Mouse (Mus musculus) heart, embryonic 13.5 days (tissue): ENCODE measurements at regions not wholly inside any gene's neighbourhood (a gene's known extent, or its start where the extent isn't known, plus 50 kb on each side); places are given as distances from the start of the nearest gene placed in this dataset.
"Not testable (repeated sequence)": the region's sequence is repeated elsewhere in the genome, so short reads cannot be mapped to it uniquely, and the experiment has no call there.

Experiments used
- ATAC-seq: fragments of 200-750 bp; cut with Nextera tagmentation; 2 replicates; pipeline ENCODE4 v1.8.0; 2017; ENCODE audit warnings: moderate TSS enrichment; ENCODE audit not compliant: insufficient number of reproducible peaks, low FRiP score, low TSS enrichment; ENCODE audit errors: extremely low read depth
- H3K27ac ChIP-seq: fragments of 300-500 bp; sonication (generic); replicated peaks from 2 replicates; pipeline ENCODE4 v1.5.1; 2015; ENCODE audit warnings: moderate library complexity, mild to moderate bottlenecking, inconsistent platforms
- H3K27me3 ChIP-seq: fragments of 300-500 bp; sonication (generic); replicated peaks from 2 replicates; pipeline ENCODE4 v1.6.1; 2015; ENCODE audit warnings: mild to moderate bottlenecking, inconsistent platforms
- H3K36me3 ChIP-seq: fragments of 300-500 bp; sonication (generic); 2 replicates; pipeline ENCODE4 v1.6.1; 2015; ENCODE audit warnings: mild to moderate bottlenecking, inconsistent platforms
- H3K4me1 ChIP-seq: fragments of 300-500 bp; sonication (generic); 2 replicates; pipeline ENCODE4 v1.6.1; 2015; ENCODE audit warnings: inconsistent platforms
- H3K4me2 ChIP-seq: fragments of 300-500 bp; sonication (generic); 2 replicates; pipeline ENCODE4 v1.6.1; 2015; ENCODE audit warnings: inconsistent platforms, mild to moderate bottlenecking, moderate library complexity
- H3K4me3 ChIP-seq: fragments of 300-500 bp; sonication (generic); 2 replicates; pipeline ENCODE4 v1.5.1; 2015; ENCODE audit warnings: moderate library complexity, mild to moderate bottlenecking, inconsistent platforms
- H3K9ac ChIP-seq: fragments of 300-500 bp; sonication (generic); 2 replicates; pipeline ENCODE4 v1.6.1; 2015; ENCODE audit warnings: inconsistent platforms, mild to moderate bottlenecking, moderate library complexity
- H3K9me3 ChIP-seq: fragments of 300-500 bp; sonication (generic); 2 replicates; pipeline ENCODE4 v1.6.1; 2016; ENCODE audit warnings: inconsistent platforms
- WGBS: fragments of 180-500 bp; shearing (Covaris S2); methylation state at CpG from one replicate; pipeline ENCODE4 v1.1.7; 2015; ENCODE audit warnings: mixed read lengths; 5-methylcytosine and 5-hydroxymethylcytosine counted together

- Histone ChIP-seq H3K36me3 (no peaks in the 10 kb centered on the region), H3K4me2 (no peak overlapping the region), H3K27me3 (no peaks in the 10 kb centered on the region), H3K9me3 (no peaks in the 10 kb centered on the region), H3K4me1 (no peaks in the 10 kb centered on the region), H3K27ac (no peak overlapping the region), H3K4me3 (no peak overlapping the region), H3K9ac (no peak overlapping the region)
- ATAC-seq: no peak
- WGBS: 74% methylated on average over 3 of the region's 3 CpGs
Measured at GRCm38 (mm10) chr5:59831836-59832235, 1976.8 kb upstream of the G6pd2 start.

GRCm38 (mm10) chr5:59845745-59846144 is 1962.9 kb upstream of the G6pd2 start:
- no peak overlapping the region for H3K9ac ChIP-seq
- 58% methylated on average over 1 of the region's 1 CpGs for WGBS
- no peak overlapping the region for H3K4me3 ChIP-seq
- no peaks in the 10 kb centered on the region for H3K4me1 ChIP-seq
- no peak overlapping the region for H3K27ac ChIP-seq
- no peak for ATAC-seq
- H3K4me2 ChIP-seq: no peak overlapping the region
- H3K36me3 ChIP-seq: no peaks in the 10 kb centered on the region
- H3K9me3 ChIP-seq: no peaks in the 10 kb centered on the region
- no peaks in the 10 kb centered on the region for H3K27me3 ChIP-seq

- H3K4me1 ChIP-seq: no peaks in the 10 kb centered on the region
- H3K4me2 ChIP-seq: no peak overlapping the region
- H3K9me3 ChIP-seq: peaks cover 3% of the 10 kb centered on the region; the same call in 1 of the 2 replicates
- no peak overlapping the region for H3K9ac ChIP-seq
- no peak overlapping the region for H3K4me3 ChIP-seq
- H3K27me3 ChIP-seq: no peaks in the 10 kb centered on the region
- no peak overlapping the region for H3K27ac ChIP-seq
- no peaks in the 10 kb centered on the region for H3K36me3 ChIP-seq
- WGBS: 73% methylated on average over 1 of the region's 1 CpGs
- no peak for ATAC-seq
Measured at GRCm38 (mm10) chr5:59847643-59848042, 1961.0 kb upstream of the G6pd2 start.

GRCm38 (mm10) chr5:59893952-59894724 is 1914.5 kb upstream of the G6pd2 start:
- H3K4me2 ChIP-seq: no peak overlapping the region
- no peak overlapping the region for H3K9ac ChIP-seq
- H3K27ac ChIP-seq: no peak overlapping the region
- 74% methylated on average over 6 of the region's 6 CpGs for WGBS
- no peak overlapping the region for H3K4me3 ChIP-seq
- no peaks in the 10 kb centered on the region for H3K4me1 ChIP-seq
- no peaks in the 10 kb centered on the region for H3K27me3 ChIP-seq
- no peak for ATAC-seq
- H3K36me3 ChIP-seq: no peaks in the 10 kb centered on the region
- no peaks in the 10 kb centered on the region for H3K9me3 ChIP-seq

GRCm38 (mm10) chr5:59921910-59922309 is 1886.7 kb upstream of the G6pd2 start:
- Histone ChIP-seq H3K36me3 (no peaks in the 10 kb centered on the region), H3K4me3 (no peak overlapping the region), H3K9me3 (no peaks in the 10 kb centered on the region), H3K4me1 (no peaks in the 10 kb centered on the region), H3K27me3 (no peaks in the 10 kb centered on the region), H3K27ac (no peak overlapping the region), H3K9ac (no peak overlapping the region), H3K4me2 (no peak overlapping the region)
- WGBS: 66% methylated on average over 4 of the region's 4 CpGs
- no peak for ATAC-seq

- Histone ChIP-seq H3K36me3 (no peaks in the 10 kb centered on the region), H3K9me3 (no peaks in the 10 kb centered on the region), H3K27me3 (no peaks in the 10 kb centered on the region), H3K4me3 (no peak overlapping the region), H3K4me2 (no peak overlapping the region), H3K9ac (no peak overlapping the region), H3K4me1 (no peaks in the 10 kb centered on the region), H3K27ac (no peak overlapping the region)
- 64% methylated on average over 1 of the region's 1 CpGs for WGBS
- no peak for ATAC-seq
Measured at GRCm38 (mm10) chr5:59940861-59941260, 1867.8 kb upstream of the G6pd2 start.

GRCm38 (mm10) chr5:59945761-59946160 is 1862.9 kb upstream of the G6pd2 start:
- no peaks in the 10 kb centered on the region for H3K9me3 ChIP-seq
- no peak overlapping the region for H3K4me3 ChIP-seq
- no peak overlapping the region for H3K9ac ChIP-seq
- no peak overlapping the region for H3K27ac ChIP-seq
- no peaks in the 10 kb centered on the region for H3K4me1 ChIP-seq
- no peak for ATAC-seq
- H3K27me3 ChIP-seq: no peaks in the 10 kb centered on the region
- no peak overlapping the region for H3K4me2 ChIP-seq
- no peaks in the 10 kb centered on the region for H3K36me3 ChIP-seq

- H3K4me3 ChIP-seq: no peak overlapping the region
- H3K27me3 ChIP-seq: no peaks in the 10 kb centered on the region
- no peaks in the 10 kb centered on the region for H3K36me3 ChIP-seq
- H3K4me1 ChIP-seq: no peaks in the 10 kb centered on the region
- H3K9me3 ChIP-seq: no peaks in the 10 kb centered on the region
- H3K27ac ChIP-seq: no peak overlapping the region
- H3K4me2 ChIP-seq: no peak overlapping the region
- no peak overlapping the region for H3K9ac ChIP-seq
- WGBS: 87% methylated on average over 4 of the region's 4 CpGs
- ATAC-seq: no peak
Measured at GRCm38 (mm10) chr5:59947831-59948568, 1860.6 kb upstream of the G6pd2 start.

- 82% methylated on average over 2 of the region's 7 CpGs for WGBS
- not testable (repeated sequence) for ATAC-seq, H3K27me3 ChIP-seq, H3K4me1 ChIP-seq, H3K4me3 ChIP-seq, H3K36me3 ChIP-seq, H3K27ac ChIP-seq, H3K9me3 ChIP-seq, H3K9ac ChIP-seq, H3K4me2 ChIP-seq
Measured at GRCm38 (mm10) chr5:59956240-59956639, 1852.4 kb upstream of the G6pd2 start.

- H3K9ac ChIP-seq: no peak overlapping the region
- H3K36me3 ChIP-seq: no peaks in the 10 kb centered on the region
- H3K4me3 ChIP-seq: no peak overlapping the region
- no peak for ATAC-seq
- 51% methylated on average over 3 of the region's 3 CpGs for WGBS
- no peaks in the 10 kb centered on the region for H3K27me3 ChIP-seq
- no peak overlapping the region for H3K4me2 ChIP-seq
- H3K9me3 ChIP-seq: no peaks in the 10 kb centered on the region
- H3K4me1 ChIP-seq: no peaks in the 10 kb centered on the region
- no peak overlapping the region for H3K27ac ChIP-seq
Measured at GRCm38 (mm10) chr5:59996698-59997097, 1811.9 kb upstream of the G6pd2 start.

GRCm38 (mm10) chr5:60042603-60043175 is 1765.9 kb upstream of the G6pd2 start:
- H3K4me3 ChIP-seq, H3K36me3 ChIP-seq, H3K9ac ChIP-seq, H3K27me3 ChIP-seq, H3K4me2 ChIP-seq, H3K4me1 ChIP-seq, H3K9me3 ChIP-seq, H3K27ac ChIP-seq: not testable (repeated sequence)
- WGBS: 81% methylated on average over 6 of the region's 7 CpGs
- peak; percentile 100 for ATAC-seq
